In genomic region chr7:121622835-121623420, GRCm38 (mm10) we compare ENCODE assay signal across 24 mouse cellular contexts.
A peak's percentile ranks its signal among the peaks of the same experiment; 100 is the strongest.
DNase-seq lines count a peak whose midpoint lies in the region; ATAC-seq and TF ChIP-seq lines count a peak whose summit lies in the region.
"Had no signal": no experiment of that assay in that cellular context is flagged by ENCODE, and none has a peak within 500 bp of the region (broad histone marks: within the 10 kb centered on the region; RNA-seq: fewer than 3 reads in every experiment).

No protein-coding gene starts in this region.

- H3K36me3 ChIP-seq in hindbrain, postnatal 0 days (ENCODE audit: insufficient read depth, low read length) = no peaks in the 10 kb centered on the region
- no peaks in the 10 kb centered on the region for H3K36me3 ChIP-seq in neural tube, embryonic 12.5 days
- H3K36me3 ChIP-seq: limb, embryonic 13.5 days; liver, embryonic 12.5 days had no signal

- peak; percentile 51; the same call in 1 of the 2 replicates for ATAC-seq in hindbrain, postnatal 0 days
- ATAC-seq in neural tube, embryonic 12.5 days (ENCODE audit: low FRiP score, low read depth) = peak; percentile 90
- ATAC-seq in erythroblast, adult 5-6 weeks (replicated peaks; ENCODE audit: low FRiP score, poor library complexity, severe bottlenecking) = no peak
- ATAC-seq: forebrain, postnatal 0 days; inflammation-experienced regulatory T-cells, adult 6 months; liver, embryonic 12.5 days had no signal

- no peaks in the 10 kb centered on the region for H3K4me1 ChIP-seq in hindbrain, postnatal 0 days (ENCODE audit: insufficient read depth, low read length)
- H3K4me1 ChIP-seq in neural tube, embryonic 12.5 days = no peaks in the 10 kb centered on the region
- H3K4me1 ChIP-seq: limb, embryonic 13.5 days; liver, embryonic 12.5 days had no signal

- TF ChIP-seq CTCF in brain, embryonic 14.5 days (IDR thresholded peaks at IDR 0.05; ENCODE audit: borderline replicate concordance, extremely low read depth, insufficient read depth, insufficient read length) = no peak
- TF ChIP-seq CTCF in hindbrain, postnatal 0 days (IDR thresholded peaks at IDR 0.05; ENCODE audit: low read depth) = no peak

- DNase-seq in brain, embryonic 14.5 days (ENCODE audit: low read depth) = peak; percentile 27
- DNase-seq in forelimb bud, embryonic 11.5 days (ENCODE audit: low read depth, low spot score) = peak; percentile 8
- DNase-seq in hindbrain, postnatal 0 days (ENCODE audit: low spot score) = peak; percentile 14
- no peak for DNase-seq in layer of hippocampus, postnatal 10 days (ENCODE audit: low spot score in 2 of 2)
- DNase-seq in lung, postnatal 25 days (ENCODE audit: low spot score) = no peak
- no peak for DNase-seq in cerebellum, postnatal 4 days (ENCODE audit: low spot score in 2 of 2)
- DNase-seq: adrenal gland, postnatal 10 days; cerebellum, adult 8-10 months; forebrain, postnatal 0 days; kidney, adult 2 months; layer of hippocampus, postnatal 36 days; lung, adult 2 months; lung, postnatal 14 days; right cerebral cortex, adult 18-20 months; right cerebral cortex, postnatal 4 days; thymus, postnatal 14 days had no signal

- no peak overlapping the region for H3K27ac ChIP-seq in hindbrain, postnatal 0 days
- H3K27ac ChIP-seq in neural tube, embryonic 12.5 days = no peak overlapping the region
- H3K27ac ChIP-seq: kidney, postnatal 0 days; limb, embryonic 13.5 days; liver, embryonic 12.5 days had no signal

- no peak overlapping the region for H3K4me3 ChIP-seq in hindbrain, postnatal 0 days (ENCODE audit: low read length)
- H3K4me3 ChIP-seq in neural tube, embryonic 12.5 days = no peak overlapping the region
- H3K4me3 ChIP-seq: limb, embryonic 13.5 days; liver, embryonic 12.5 days; megakaryocyte, embryonic 14.5 days; myocyte had no signal

- H3K9me3 ChIP-seq in hindbrain, postnatal 0 days (ENCODE audit: low read length) = no peaks in the 10 kb centered on the region
- no peaks in the 10 kb centered on the region for H3K9me3 ChIP-seq in neural tube, embryonic 12.5 days
- H3K9me3 ChIP-seq: limb, embryonic 13.5 days; liver, embryonic 12.5 days; megakaryocyte, embryonic 14.5 days had no signal

- no peak overlapping the region for H3K4me2 ChIP-seq in hindbrain, postnatal 0 days (ENCODE audit: low read depth, low read length)
- H3K4me2 ChIP-seq in neural tube, embryonic 12.5 days (replicated peaks) = no peak overlapping the region
- H3K4me2 ChIP-seq: limb, embryonic 13.5 days; liver, embryonic 12.5 days had no signal

- 54% methylated on average over 9 of the region's 9 CpGs for WGBS in hindbrain, postnatal 0 days
- 58% methylated on average over 9 of the region's 9 CpGs for WGBS in neural tube, embryonic 12.5 days

- no peaks in the 10 kb centered on the region for H3K27me3 ChIP-seq in hindbrain, postnatal 0 days (ENCODE audit: insufficient read depth, low read length)
- no peaks in the 10 kb centered on the region for H3K27me3 ChIP-seq in neural tube, embryonic 12.5 days (replicated peaks)
- H3K27me3 ChIP-seq: limb, embryonic 13.5 days; liver, embryonic 12.5 days; megakaryocyte, embryonic 14.5 days had no signal

- no peak overlapping the region for H3K9ac ChIP-seq in hindbrain, postnatal 0 days (replicated peaks; ENCODE audit: low read length)
- H3K9ac ChIP-seq in neural tube, embryonic 12.5 days = no peak overlapping the region
- H3K9ac ChIP-seq: forebrain, postnatal 0 days; limb, embryonic 13.5 days; liver, embryonic 12.5 days had no signal

- no peak for TF ChIP-seq POLR2A in brain, embryonic 14.5 days (IDR thresholded peaks at IDR 0.05; ENCODE audit: borderline replicate concordance, extremely low read depth, insufficient read depth, insufficient read length, poor library complexity, severe bottlenecking)

Comparison
In these comparisons a context has a peak if more than half of its experiments do, and no peak if none do; other contexts are left out.
1. DNase-seq: peak in brain, embryonic 14.5 days (single experiment), forelimb bud, embryonic 11.5 days (single experiment) and hindbrain, postnatal 0 days (single experiment); none in layer of hippocampus, postnatal 10 days (0 of 2), lung, postnatal 25 days (single experiment) and cerebellum, postnatal 4 days (0 of 2).